Mouse (Mus musculus) heart, postnatal 14 days (tissue): Measurements from ENCODE around the gene Cers1. TPM values are rescaled to one million over a fixed set of nuclear protein-coding genes. Genes with fewer than 3 reads are reported as not detected.

ENCODE experiments used
- DNase-seq, 2 experiments: peaks; one replicate each; pipeline ENCODE4 v3.0.0; 2021 to 2022
- intact Hi-C: fragments of 180-260 bp; cut with DNase I; formaldehyde crosslinking; loops from one replicate; pipeline ENCODE4 v1.15.1; 2025
- long read RNA-seq, 2 experiments: library from polyadenylated mRNA; stranded (forward); transcript quantifications; one replicate each; pipeline ENCODE4 v2.0.0; 2021
- total RNA-seq, 2 experiments: library from RNA; stranded (reverse); gene quantifications; 2 replicates each; pipeline ENCODE4 v1.2.3; 2021

The Cers1 gene
- under 1 TPM; 0.56 to 0.72 TPM for total RNA-seq
- long read RNA-seq, experiment 1, partial matches to known transcripts, result 0 of 1 reads
- long read RNA-seq, experiment 1, other reads (novel, unspliced or antisense), result 0 of 1 reads
- long read RNA-seq, experiment 2, partial matches to known transcripts, result 0 of 2 reads
- long read RNA-seq, experiment 2, other reads (novel, unspliced or antisense), result 0 of 2 reads

DNA sequence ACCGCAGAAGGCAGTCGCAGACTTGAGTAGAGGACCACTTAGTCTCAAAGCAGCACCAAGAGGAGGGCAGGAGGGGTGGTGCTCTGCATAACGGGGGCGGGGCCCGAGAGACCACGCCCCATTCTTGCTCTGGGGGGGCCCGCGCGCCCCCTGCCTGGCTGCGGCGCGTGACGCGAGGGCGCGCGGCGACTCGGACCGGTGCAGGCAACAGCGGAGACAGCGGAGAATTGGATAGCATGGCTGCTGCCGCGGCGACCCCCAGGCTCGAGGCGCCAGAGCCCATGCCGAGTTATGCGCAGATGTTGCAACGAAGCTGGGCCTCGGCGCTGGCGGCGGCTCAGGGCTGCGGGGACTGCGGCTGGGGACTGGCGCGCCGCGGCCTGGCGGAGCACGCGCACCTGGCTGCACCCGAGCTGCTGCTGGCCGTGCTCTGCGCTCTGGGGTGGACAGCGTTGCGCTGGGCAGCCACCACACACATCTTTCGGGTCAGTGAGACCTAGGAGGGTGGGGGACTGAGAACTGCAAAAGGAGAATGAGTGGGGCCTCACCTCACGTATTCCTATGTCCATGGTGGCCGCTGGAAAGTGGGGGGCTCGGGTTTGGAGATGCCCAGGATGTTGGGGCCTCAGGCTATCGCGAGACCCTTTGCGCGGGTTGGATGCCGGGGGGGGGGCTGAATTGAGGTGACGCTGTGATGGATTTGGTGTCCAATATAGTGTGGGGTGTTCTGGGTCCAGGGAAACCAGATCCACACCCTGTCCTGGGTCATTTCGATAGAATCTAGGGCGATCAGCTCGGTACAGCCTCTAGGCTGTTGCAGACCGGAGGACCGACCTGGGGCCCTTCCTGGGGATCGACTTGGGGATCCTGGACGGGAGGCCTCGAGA, at the start of gene Cers1:
Cers1 (plus strand) TSS at position 152 of the 887 bp plus-strand sequence.
- intact Hi-C loops, result no loop called here
- DNase-seq, result peak; percentile 72 to 74

DNA sequence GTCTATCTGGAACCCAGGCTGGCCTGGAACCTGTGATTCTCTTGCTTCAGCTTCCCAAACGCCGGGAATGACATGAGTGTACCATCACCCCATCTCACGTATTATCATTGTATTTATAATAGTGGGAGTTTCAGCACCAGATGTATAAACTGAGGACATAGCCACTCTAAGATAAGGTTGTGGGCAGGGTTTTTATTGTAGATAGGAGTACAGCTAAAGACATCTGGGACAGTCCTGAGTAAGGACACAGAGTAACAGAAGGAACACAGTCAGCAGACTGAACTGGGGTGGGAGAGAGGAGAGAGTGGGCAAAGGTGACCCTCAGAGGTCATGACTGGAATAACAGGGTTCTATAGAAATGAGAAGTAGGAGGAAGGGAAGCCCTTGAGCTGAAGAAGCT, 47.9 kb upstream of the Cers1 start:
- no peak for DNase-seq
- intact Hi-C loops, result no loop called here

DNA sequence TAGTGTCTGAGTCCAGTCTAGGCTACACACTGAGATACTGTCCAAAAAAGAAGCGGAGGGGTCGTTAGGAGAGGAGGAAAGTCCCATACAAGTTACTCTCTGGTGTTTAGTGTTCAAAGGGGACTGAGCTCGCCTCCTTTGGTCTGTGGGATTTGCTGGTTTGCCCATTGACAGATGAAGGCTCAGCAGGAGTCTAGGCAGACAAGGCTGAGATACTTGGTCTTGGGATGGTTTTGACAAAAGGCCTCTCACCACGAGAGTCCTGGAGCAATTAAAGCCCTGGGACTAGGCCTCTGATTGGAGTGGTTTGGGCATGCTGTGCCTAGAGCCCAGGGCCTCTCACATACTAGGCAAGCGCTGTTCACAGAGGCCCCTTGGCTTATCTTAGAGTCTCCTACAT, 47.3 kb upstream of the Cers1 start:
- no peak for DNase-seq
- intact Hi-C loops, result no loop called here

DNA sequence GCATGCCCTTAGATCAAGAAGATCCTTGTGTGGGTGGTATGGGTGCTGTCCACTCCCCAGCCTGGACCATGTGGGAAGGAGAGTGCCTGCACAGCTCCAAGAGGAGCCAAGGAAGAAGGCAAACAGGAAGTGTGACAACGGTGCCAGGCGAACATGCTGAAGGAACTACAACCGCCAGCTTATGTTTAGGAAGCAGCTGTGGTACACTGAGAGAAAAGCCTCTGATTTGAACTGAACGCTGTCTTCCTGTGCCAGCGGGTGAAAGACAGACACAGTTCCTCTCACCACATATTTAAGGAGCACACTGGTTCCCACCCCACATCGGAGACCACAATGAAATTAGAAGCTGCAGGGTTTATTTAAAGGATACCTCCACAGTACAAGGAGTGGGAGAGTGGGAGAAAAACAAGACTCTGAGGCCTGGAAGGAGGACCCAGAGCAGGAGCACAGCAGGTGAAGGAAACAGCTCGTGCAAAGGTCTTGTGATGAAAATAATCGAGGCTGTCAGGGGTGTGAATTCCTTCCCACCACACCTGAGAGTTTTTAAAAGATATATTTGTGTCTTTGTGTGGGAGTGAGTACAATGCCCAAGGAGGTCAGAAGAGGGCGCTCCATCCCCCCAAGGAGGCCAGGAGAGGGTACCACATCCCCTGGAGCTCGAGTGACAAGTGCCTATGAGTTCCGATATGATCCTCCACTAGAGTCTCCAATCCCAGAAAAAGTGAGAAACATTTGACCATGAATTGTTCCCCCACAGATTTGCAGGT, 46.6 kb upstream of the Cers1 start:
- intact Hi-C loops, result no loop called here
- peak in 1 of 2 experiments; percentile 47 for DNase-seq

DNA sequence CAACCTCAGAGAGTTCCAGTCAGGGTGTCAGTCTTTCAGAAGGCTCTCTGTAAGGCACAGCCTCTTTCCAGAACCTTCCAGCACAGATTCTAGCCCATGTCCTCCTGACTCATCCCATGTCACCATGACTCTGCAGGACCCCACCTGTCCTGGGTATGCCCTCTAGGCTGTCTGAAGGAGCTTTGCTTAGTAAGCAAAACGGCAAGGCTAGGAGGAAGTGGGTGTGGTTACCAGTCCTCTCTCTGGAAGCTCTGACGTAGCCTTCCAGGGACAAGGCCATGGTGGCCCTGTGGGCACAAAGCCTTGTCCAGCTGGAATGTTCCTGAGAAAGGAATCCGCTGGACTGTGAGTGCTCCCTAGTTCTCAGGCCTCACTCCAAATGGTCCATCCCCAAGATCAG, 42.6 kb upstream of the Cers1 start:
- intact Hi-C loops, result no loop called here
- DNase-seq, result peak in 1 of 2 experiments; percentile 25

DNA sequence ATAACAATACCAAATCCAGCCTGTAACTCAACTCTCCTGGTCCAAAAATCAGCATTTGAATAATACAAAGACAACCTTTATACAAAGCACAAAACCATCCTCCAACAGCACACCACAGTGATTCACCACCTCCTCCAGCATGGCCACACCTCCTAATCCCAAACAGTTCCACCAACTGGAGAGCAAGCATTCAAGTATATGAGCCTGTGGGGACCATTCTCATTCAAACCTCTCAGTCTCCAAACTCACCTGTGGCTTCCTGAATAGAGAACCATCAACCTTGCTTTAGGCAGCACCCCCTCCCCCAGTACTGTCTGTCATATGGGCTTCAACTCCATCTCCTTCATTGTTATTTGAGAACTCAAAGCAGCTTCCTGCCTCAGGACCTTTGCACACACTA, 41.2 kb upstream of the Cers1 start:
- no peak for DNase-seq
- intact Hi-C loops, result no loop called here

DNA sequence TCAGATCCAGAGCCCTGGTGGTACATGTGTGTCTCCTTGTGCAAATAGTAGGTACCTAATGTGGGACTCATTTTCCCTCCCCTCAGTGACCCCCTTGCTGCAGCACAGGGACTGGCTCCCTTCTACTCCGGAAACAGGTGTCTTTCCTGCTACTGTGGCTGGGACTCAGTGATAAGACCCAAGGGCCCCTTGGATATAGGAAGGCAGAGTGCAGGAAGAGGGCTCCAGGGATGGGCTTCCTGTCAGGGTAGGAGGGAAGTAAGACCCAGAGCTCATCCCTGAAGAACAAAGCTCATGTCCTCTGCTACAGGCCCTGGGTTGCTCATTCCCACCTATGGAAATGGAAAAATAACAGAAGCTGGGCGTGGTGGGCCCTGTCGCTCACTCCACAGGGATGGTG, 39.1 kb upstream of the Cers1 start:
- intact Hi-C loops, result no loop called here
- DNase-seq, result peak; percentile 34

DNA sequence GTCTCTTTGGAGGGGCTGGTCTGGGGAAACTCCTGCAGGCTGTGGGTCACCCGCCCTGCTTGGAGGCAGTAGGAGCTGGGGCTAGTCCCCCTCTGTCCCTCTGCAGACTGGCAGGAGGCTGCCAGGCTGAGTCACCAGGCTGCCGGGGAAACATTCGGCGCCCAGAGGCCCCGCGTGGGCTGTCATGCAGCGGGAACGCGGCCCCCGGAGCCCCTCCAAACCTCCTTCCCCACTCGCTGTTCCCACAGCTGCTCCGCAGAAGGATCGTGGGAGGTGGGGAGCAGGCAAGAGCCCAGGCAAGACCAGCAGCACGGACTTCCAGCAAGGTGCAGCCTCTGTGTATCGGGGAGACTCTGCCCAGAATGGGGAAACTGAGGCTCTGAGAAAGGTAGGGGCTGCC, 37.4 kb upstream of the Cers1 start:
- no peak for DNase-seq
- intact Hi-C loops, result no loop called here

DNA sequence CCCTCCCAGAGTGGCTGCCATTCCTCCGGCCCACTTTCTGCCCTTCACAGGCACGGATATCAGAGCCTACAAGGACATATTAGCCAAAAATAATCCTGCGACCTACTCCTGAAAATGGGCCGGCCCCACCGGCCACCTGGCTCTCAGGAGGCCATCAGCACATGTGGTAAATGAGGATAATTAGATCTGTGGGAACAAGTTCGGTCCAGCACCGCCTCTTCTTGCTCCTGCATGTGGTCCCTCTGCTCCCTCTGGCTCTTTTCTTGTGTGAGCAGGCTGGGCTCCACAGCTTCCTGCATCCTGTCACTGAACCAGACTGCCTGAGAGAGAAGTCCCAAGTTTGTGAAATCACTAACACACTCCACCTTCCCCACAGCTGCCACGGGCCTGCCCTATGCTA, 36.3 kb upstream of the Cers1 start:
- DNase-seq, result no peak
- intact Hi-C loops, result no loop called here

DNA sequence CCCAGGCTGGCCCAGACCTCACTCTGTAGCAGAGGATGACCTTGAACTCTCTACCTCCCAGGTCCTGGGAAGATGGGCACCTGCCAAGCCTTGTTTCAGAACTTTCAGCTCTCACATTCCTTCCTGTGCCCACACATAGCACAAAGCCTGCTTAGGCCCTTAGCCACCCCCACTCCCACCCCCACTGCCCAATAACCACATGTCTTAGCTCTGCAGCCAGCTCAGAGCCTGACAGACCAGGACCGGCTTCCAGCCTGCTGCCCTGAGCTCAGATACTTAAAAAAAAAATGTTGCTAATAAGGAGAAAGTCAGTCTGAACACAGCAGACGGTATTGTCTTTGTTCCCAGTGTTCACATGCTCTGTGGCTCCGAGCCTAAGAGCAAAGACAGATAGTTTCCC, 34.6 kb upstream of the Cers1 start:
- no peak for DNase-seq
- intact Hi-C loops, result no loop called here

DNA sequence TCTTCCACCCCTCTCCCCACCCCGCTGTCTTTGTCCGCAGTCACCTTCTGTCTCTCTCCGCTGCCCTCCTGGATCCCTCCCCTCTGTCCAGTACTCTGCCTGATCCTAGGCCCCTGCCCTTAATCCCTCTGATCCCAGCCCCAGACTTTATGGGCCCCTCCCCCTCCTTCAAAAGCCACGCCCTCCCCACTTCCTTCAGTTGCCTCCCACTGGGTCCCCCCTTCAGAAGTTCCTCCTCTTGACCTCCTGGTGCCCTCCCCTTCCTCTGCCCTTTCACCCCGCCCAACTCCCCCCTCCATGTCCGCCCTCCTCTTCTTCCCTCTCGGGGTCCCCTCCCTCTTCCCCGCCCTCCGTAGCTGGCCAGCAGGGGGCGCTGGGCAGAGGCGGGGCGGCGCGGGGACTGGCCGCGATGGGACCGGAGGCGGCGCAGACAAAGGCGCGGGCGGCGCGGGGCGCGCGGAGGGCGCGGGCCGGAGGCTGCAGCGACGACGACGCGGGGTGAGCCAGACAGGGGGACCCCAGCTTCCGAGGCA, 32.9 kb upstream of the Cers1 start, which contains the start of gene Homer3:
Homer3 (plus strand) TSS at position 225 of the 533 bp plus-strand sequence.
- peak; percentile 95 to 96 for DNase-seq
- intact Hi-C loops, result no loop called here

DNA sequence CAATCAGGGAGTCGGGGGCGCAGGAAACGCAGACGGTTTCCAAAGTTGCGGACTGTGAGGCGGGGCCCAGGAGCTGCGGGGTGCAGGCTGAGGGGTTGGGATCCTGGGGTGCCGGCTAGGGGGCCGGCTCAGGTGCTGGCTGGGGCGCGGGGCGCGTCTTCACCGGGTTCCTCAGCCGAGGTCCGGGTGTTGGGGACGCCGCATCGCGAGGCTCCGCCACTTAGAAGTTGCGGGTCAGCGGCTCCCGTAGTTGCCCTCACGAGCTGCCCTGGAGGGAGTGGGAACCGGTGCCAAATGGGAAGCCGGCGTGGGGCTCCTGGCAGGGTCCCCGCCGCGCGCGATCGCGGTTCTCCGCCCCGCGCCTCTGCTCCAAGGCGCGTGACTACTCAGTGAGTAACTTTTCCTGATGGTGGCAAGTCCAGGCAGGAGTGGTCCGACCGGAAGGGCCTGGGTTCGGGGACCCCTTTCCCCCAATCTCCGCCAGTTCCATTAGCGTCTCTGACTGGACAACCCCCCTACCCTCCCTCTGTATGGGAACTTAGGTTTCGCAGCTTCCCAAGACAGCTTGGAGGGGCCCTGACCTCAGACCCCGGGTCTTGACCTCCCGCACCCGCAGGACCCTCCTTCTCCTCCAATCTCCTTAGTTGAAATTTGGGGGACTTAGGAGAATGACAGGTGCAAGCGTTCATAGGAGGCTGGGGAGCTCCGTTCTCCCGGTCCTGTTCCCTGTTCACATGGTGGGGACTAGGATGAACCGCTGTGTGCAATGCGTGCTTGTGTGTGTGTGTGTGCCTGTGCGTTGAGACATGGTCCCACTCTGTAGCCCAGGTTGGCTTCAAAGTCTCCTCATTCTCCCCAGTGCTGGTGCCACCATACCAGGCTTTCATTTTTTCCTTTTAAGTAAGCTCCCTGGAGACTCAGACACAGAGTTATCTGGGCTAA, 32.2 kb upstream of the Cers1 start:
- intact Hi-C loops, result no loop called here
- peak in 1 of 2 experiments; percentile 59 for DNase-seq

DNA sequence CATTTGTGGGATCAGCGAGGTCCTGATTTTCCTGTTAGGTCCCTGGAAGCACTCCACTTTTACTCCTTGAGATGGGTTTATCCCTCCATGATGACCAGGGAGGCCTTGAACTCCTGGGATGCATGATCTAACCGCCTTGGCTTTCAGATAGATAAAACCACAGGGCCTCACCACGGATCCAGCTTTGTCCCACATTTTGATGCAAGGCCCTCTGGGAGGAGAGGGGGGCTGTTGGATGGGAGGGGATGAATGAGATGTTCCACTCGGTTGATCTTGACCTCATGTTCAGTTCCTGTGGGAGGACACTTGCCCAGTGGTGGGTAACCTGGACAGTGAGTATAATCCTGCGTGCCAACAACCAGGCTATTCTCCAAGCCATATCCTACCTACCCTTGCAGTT, 31.2 kb upstream of the Cers1 start:
- intact Hi-C loops, result no loop called here
- DNase-seq, result no peak

DNA sequence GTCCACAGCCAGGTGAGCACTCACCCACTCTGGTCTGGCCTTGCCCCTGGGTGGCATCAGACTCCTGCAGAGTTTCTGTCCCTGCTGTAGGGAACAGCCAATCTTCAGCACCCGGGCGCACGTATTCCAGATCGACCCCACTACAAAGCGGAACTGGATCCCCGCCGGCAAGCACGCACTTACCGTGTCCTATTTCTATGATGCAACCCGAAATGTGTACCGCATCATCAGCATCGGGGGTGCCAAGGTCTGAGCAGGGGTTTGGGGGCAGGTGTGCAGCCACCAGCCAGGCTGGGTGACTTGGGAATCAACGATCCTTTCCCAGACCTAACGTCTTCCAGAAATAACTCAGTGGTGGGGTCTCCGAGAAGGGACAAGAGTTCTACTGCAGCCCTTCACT, 30.3 kb upstream of the Cers1 start:
- no peak for DNase-seq
- intact Hi-C loops, result no loop called here

DNA sequence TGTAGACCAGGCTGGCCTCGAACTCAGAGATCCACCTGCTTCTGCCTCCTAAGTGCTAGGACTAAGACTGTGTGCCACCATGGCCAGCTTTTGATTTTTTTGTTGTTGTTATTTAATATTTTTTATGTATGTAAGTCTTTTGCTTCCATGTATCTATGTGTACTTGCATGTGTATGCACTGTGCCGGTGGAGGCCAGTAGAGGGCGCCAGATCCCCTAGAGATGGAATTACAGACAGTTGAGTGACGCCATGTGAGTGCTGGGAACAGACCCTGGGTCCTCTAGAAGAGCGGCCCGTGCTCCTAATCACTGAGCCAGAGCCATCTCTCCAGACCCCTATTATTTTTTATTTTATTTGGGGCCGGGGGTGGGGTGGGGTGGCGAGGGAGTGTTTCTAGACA, 28.8 kb upstream of the Cers1 start:
- intact Hi-C loops, result no loop called here

DNA sequence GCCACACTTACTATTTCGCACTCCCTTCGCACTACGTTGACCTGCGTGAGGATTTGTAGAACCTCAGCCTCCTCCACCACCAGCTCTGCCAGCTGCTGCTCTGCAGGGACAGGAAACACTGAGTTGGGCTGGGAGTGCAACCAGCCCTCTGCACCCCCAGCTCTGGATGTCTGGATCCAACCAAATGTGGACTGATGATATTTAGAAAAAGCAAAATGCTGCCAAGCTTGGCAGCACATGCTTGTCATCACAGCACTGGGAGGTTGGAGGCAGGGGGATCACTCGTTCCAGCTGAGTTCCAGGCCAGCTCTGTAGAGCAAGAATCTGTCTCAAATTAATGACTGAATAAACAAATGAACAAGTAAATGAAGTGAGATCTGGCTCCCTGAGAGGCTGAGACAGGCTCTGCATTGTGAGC, 21.6 kb upstream of the Cers1 start:
- DNase-seq, result peak in 1 of 2 experiments; percentile 25
- intact Hi-C loops, result no loop called here

More for the DNA sequence above, 28.8 kb upstream of the Cers1 start:
- no peak for DNase-seq

DNA sequence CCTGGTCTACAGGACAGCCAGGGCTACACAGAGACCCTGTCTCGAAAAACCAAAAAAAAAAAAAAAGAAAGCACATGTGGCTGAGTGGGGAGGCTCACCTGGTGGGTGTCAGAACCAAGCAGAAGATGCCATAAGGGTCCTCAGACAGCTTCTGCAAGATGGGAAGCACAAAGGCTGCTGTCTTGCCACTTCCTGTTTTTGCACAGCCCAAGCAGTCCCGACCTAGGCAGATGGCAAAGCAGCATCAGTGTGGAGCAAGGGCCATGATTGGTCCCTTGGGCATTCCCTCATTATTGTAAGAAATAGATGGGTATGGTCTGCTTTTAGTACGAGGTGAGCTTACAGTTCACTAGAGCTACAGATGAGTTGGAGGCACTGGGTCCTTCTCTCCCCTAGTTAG, 14.7 kb upstream of the Cers1 start:
- DNase-seq, result no peak
- intact Hi-C loops, result no loop called here

DNA sequence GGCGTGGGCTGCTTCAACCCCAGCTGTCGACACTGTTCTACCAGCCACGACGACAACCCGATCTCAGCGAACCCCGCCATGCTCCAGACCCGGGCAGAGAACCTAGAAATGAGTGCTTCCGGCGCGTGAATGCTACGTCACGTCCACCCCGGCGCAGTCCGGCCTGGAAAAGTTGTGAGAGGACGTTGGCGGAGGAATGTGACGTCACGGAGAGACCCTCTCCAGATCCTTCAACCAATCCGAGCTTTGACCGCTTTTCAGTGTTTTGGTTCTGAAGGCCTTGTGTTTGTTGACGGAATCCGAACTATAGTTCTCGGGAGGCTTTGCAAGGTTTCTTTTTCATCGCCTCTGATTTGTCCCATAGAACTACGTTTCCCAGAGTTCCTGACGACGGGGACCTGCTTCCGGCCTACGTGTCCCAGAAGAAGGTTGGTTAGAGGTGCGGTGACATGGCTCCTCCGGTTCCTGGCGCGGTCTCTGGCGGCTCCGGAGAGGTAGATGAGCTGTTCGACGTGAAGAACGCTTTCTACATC, 13.2 kb upstream of the Cers1 start, which contains the start of the genes Ddx49 and Cope:
Ddx49 (minus strand) TSS at position 132 of the 533 bp plus-strand sequence.
Cope (plus strand) TSS at position 161 of the 533 bp plus-strand sequence.
- intact Hi-C loops, result no loop called here

DNA sequence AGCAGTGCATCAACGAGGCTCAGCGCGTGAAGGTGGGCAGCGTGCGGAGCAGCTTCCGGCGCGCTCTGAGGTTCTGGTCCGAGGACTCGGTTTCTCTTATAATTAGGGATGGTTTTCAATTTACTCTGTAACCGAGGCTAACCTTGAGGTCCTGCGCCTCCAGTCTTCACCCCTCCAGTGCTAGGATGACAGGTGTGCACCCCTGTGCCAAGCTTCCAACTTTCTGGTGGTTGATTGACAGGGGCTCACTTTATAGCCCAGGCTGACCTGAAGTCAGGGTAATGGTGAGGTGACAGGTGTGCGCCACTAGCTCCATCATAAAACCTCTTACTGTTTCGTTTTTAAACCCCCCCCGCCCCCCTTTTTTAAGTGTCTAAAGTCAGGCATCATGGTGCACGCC, 12.7 kb upstream of the Cers1 start:
- no peak for DNase-seq
- intact Hi-C loops, result no loop called here

More for the DNA sequence above, 13.2 kb upstream of the Cers1 start, which contains the start of the genes Ddx49 and Cope:
- peak; percentile 90 to 95 for DNase-seq
